Mouse (Mus musculus) CH12.LX (cell line): Measurements from ENCODE around the gene Gfod2. TPM values are rescaled to one million over a fixed set of nuclear protein-coding genes. Genes with fewer than 3 reads are reported as not detected.

ENCODE experiments used
- DNase-seq: peaks from one replicate; pipeline ENCODE4 v3.0.0-alpha.2; 2013; ENCODE audit errors: extremely low read depth
- H3K27ac ChIP-seq: 2 replicates; pipeline ENCODE4 v1.5.1; 2012; ENCODE audit warnings: low read depth, mild to moderate bottlenecking, control low read depth, moderate library complexity; ENCODE audit not compliant: insufficient read depth
- H3K27me3 ChIP-seq: replicated peaks from 2 replicates; pipeline ENCODE3; 2012; ENCODE audit warnings: inconsistent platforms
- H3K36me3 ChIP-seq, 2 experiments: replicated peaks in 1 of 2; 2 replicates each; pipeline versions ENCODE3 to v1.6.1; 2012; ENCODE audit warnings: inconsistent platforms in 1 of 2, low read length in 1 of 2, mild to moderate bottlenecking in 1 of 2, mixed read lengths in 1 of 2, moderate library complexity in 1 of 2; ENCODE audit not compliant: control insufficient read depth in 1 of 2, insufficient read depth in 1 of 2
- H3K4me1 ChIP-seq, 2 experiments: 2 replicates each; pipeline ENCODE4 v1.6.1; 2012; ENCODE audit warnings: inconsistent platforms in 1 of 2, moderate library complexity in 1 of 2; ENCODE audit not compliant: insufficient read depth in 2 of 2, control insufficient read depth in 1 of 2
- H3K4me2 ChIP-seq: 2 replicates; pipeline ENCODE4 v1.6.1; 2012; ENCODE audit warnings: low read depth, mild to moderate bottlenecking, control low read depth; ENCODE audit not compliant: poor library complexity, insufficient read depth, severe bottlenecking
- H3K4me3 ChIP-seq, 3 experiments: fragments of 150-350 bp in 1 of 3; sonication (generic) in 1 of 3; replicated peaks in 1 of 3; 2 replicates each; pipeline versions ENCODE3 to v1.5.1; 2011 to 2012; ENCODE audit warnings: low read depth in 2 of 3, low read length in 2 of 3, mild to moderate bottlenecking in 2 of 3, moderate library complexity in 2 of 3, control low read depth in 1 of 3, improper control_type of control experiment in 1 of 3, inconsistent platforms in 1 of 3, mixed read lengths in 1 of 3; ENCODE audit not compliant: poor library complexity in 1 of 3
- H3K79me2 ChIP-seq: replicated peaks from 2 replicates; pipeline ENCODE4 v1.6.1; 2012; ENCODE audit warnings: mild to moderate bottlenecking, moderate library complexity; ENCODE audit not compliant: control insufficient read depth, poor library complexity, insufficient read depth, severe bottlenecking; ENCODE audit errors: extremely low read depth
- H3K9ac ChIP-seq: 2 replicates; pipeline ENCODE4 v1.6.1; 2012; ENCODE audit warnings: low read depth, mild to moderate bottlenecking, control low read depth, moderate library complexity; ENCODE audit not compliant: insufficient read depth
- H3K9me3 ChIP-seq: replicated peaks from 2 replicates; pipeline ENCODE3; 2012; ENCODE audit warnings: low read length, inconsistent platforms, mixed read lengths
- BHLHE40 ChIP-seq: IDR thresholded peaks from 2 replicates; pipeline ENCODE4 v1.6.1; 2011; ENCODE audit warnings: mild to moderate bottlenecking, low read depth, low read length, improper control_type of control experiment
- CHD1 ChIP-seq: IDR thresholded peaks from 2 replicates; pipeline ENCODE4 v1.6.1; 2012; ENCODE audit warnings: low read depth, low read length, improper control_type of control experiment, inconsistent platforms
- CHD2 ChIP-seq: IDR thresholded peaks from 2 replicates; pipeline ENCODE4 v1.6.1; 2011; ENCODE audit warnings: low read length, improper control_type of control experiment
- CTCF ChIP-seq, 2 experiments: IDR thresholded peaks in 1 of 2; conservative IDR thresholded peaks in 1 of 2; 2 replicates each; pipeline ENCODE4 v1.5.1; 2011 to 2012; ENCODE audit warnings: low read depth in 2 of 2, low read length in 2 of 2, improper control_type of control experiment in 1 of 2, inconsistent platforms in 1 of 2, mild to moderate bottlenecking in 1 of 2, moderate library complexity in 1 of 2
- E2F4 ChIP-seq: IDR thresholded peaks from 2 replicates; pipeline ENCODE4 v1.6.1; 2011; ENCODE audit warnings: low read depth, low read length, improper control_type of control experiment; ENCODE audit not compliant: insufficient replicate concordance
- ELF1 ChIP-seq: IDR thresholded peaks from 2 replicates; pipeline ENCODE4 v1.6.1; 2014; ENCODE audit warnings: low read depth, mild to moderate bottlenecking, inconsistent platforms, low read length, improper control_type of control experiment
- EP300 ChIP-seq: IDR thresholded peaks from 2 replicates; pipeline ENCODE4 v1.6.1; 2011; ENCODE audit warnings: low read length, improper control_type of control experiment
- IRF4 ChIP-seq: IDR thresholded peaks from 2 replicates; pipeline ENCODE4 v1.6.1; 2014; ENCODE audit warnings: low read depth, mild to moderate bottlenecking, inconsistent platforms, low read length, improper control_type of control experiment
- JUN ChIP-seq: IDR thresholded peaks from 2 replicates; pipeline ENCODE4 v1.6.1; 2011; ENCODE audit warnings: low read depth, mild to moderate bottlenecking, low read length, improper control_type of control experiment, moderate library complexity; ENCODE audit not compliant: insufficient read depth
- JUND ChIP-seq: conservative IDR thresholded peaks from 2 replicates; pipeline ENCODE4 v1.6.1; 2011; ENCODE audit warnings: low read depth, low read length, improper control_type of control experiment
- KAT2A ChIP-seq: IDR thresholded peaks from 2 replicates; pipeline ENCODE4 v1.6.1; 2012; ENCODE audit warnings: low read length, improper control_type of control experiment, inconsistent platforms; ENCODE audit not compliant: insufficient replicate concordance
- MAX ChIP-seq: IDR thresholded peaks from 2 replicates; pipeline ENCODE4 v1.6.1; 2011; ENCODE audit warnings: low read length, improper control_type of control experiment
- MEF2A ChIP-seq: IDR thresholded peaks from 2 replicates; pipeline ENCODE4 v1.6.1; 2014; ENCODE audit warnings: low read depth, mild to moderate bottlenecking, inconsistent platforms, low read length, improper control_type of control experiment, borderline replicate concordance
- MYC ChIP-seq: IDR thresholded peaks from 2 replicates; pipeline ENCODE4 v1.6.1; 2011; ENCODE audit warnings: low read depth, mild to moderate bottlenecking, improper control_type of control experiment, low read length
- NRF1 ChIP-seq: IDR thresholded peaks from 2 replicates; pipeline ENCODE4 v1.6.1; 2014; ENCODE audit warnings: low read depth, mild to moderate bottlenecking, inconsistent platforms, low read length, improper control_type of control experiment, moderate library complexity
- PAX5 ChIP-seq: IDR thresholded peaks from 2 replicates; pipeline ENCODE4 v1.6.1; 2012; ENCODE audit warnings: low read length, inconsistent platforms, mixed read lengths
- POLR2A ChIP-seq: IDR thresholded peaks from 2 replicates; pipeline ENCODE4 v1.6.1; 2011; ENCODE audit warnings: low read depth, mild to moderate bottlenecking, improper control_type of control experiment, low read length
- POLR2AphosphoS2 ChIP-seq: IDR thresholded peaks from 2 replicates; pipeline ENCODE4 v1.6.1; 2011; ENCODE audit warnings: low read depth, low read length, improper control_type of control experiment
- RCOR1 ChIP-seq: conservative IDR thresholded peaks from 2 replicates; pipeline ENCODE4 v1.6.1; 2012; ENCODE audit warnings: low read depth, mild to moderate bottlenecking, inconsistent platforms, low read length, improper control_type of control experiment
- SIN3A ChIP-seq: IDR thresholded peaks from 2 replicates; pipeline ENCODE4 v1.6.1; 2012; ENCODE audit warnings: low read length, improper control_type of control experiment, inconsistent platforms
- SMC3 ChIP-seq: IDR thresholded peaks from 2 replicates; pipeline ENCODE4 v1.6.1; 2011; ENCODE audit warnings: low read depth, low read length, improper control_type of control experiment
- TCF12 ChIP-seq: IDR thresholded peaks from 2 replicates; pipeline ENCODE4 v1.6.1; 2014; ENCODE audit warnings: low read depth, mild to moderate bottlenecking, inconsistent platforms, low read length, improper control_type of control experiment
- UBTF ChIP-seq: IDR thresholded peaks from 2 replicates; pipeline ENCODE4 v1.6.1; 2012; ENCODE audit warnings: low read depth, mild to moderate bottlenecking, inconsistent platforms, low read length, improper control_type of control experiment, moderate library complexity
- USF2 ChIP-seq: conservative IDR thresholded peaks from 2 replicates; pipeline ENCODE4 v1.6.1; 2011; ENCODE audit warnings: low read depth, low read length, improper control_type of control experiment
- ZKSCAN1 ChIP-seq: IDR thresholded peaks from 2 replicates; pipeline ENCODE4 v1.6.1; 2012; ENCODE audit warnings: low read depth, inconsistent platforms, low read length, improper control_type of control experiment, borderline replicate concordance
- ZMIZ1 ChIP-seq: IDR thresholded peaks from 2 replicates; pipeline ENCODE4 v1.6.1; 2012; ENCODE audit warnings: low read depth, mild to moderate bottlenecking, inconsistent platforms, low read length, improper control_type of control experiment
- ZNF384 ChIP-seq: IDR thresholded peaks from 2 replicates; pipeline ENCODE4 v1.6.1; 2012; ENCODE audit warnings: low read depth, low read length, improper control_type of control experiment, inconsistent platforms
- dilution Hi-C: fragments of 300-500 bp; cut with MboI; formaldehyde crosslinking; loops from 2 replicates; pipeline ENCODE4 v1.14.3; 2020; ENCODE audit warnings: low sequenced_read_pairs; ENCODE audit not compliant: extremely low pct_unique_long_range_greater_than_20kb, extremely low pct_ligation_motif_present
- in situ Hi-C: fragments of 300-500 bp; cut with MboI; formaldehyde crosslinking; loops from 3 replicates; pipeline ENCODE4 v1.14.3; 2019; ENCODE audit warnings: low sequenced_read_pairs, low pct_ligation_motif_present, low pct_unique_long_range_greater_than_20kb, mixed read lengths
- polyA plus RNA-seq: library from polyadenylated mRNA; unstranded; fragments of >175 nt; gene quantifications from 2 replicates; pipeline ENCODE4 v1.2.1, GENCODE M21; 2012; ENCODE audit warnings: low read depth; ENCODE audit not compliant: insufficient read length
- total RNA-seq, 2 experiments: library from RNA; depleted of rRNA; stranded (reverse); fragments of 300-350 nt in 1 of 2; fragments of >200 nt in 1 of 2; gene quantifications; 2 replicates each; pipeline ENCODE4 v1.2.3; 2012 to 2014

Gene Gfod2
- total and polyA plus RNA-seq, 3 experiments, result 1.7 to 3.1 (median 3.1) TPM

- DNase-seq, result no peak
- Histone ChIP-seq H3K27me3 (no peaks in the 10 kb centered on the region), H3K79me2 (no peaks in the 10 kb centered on the region), H3K9me3 (no peaks in the 10 kb centered on the region)
- dilution Hi-C loops, result no loop called here
- TF ChIP-seq RCOR1 (no peak), KAT2A (no peak), SMC3 (no peak), ELF1 (no peak), SIN3A (no peak), MEF2A (no peak), JUND (no peak), POLR2AphosphoS2 (no peak), MYC (no peak), EP300 (no peak), CHD2 (no peak), POLR2A (no peak), PAX5 (no peak), E2F4 (no peak), JUN (no peak), ZKSCAN1 (no peak), CTCF (conservative IDR thresholded peaks at IDR 0.05 in 1 of 2, IDR thresholded peaks at IDR 0.05 in 1 of 2; ENCODE audit: low read depth in 2 of 2, low read length in 2 of 2) (no peak), UBTF (no peak)
- TF ChIP-seq, all 38 proteins: peak for 0
- H3K9ac ChIP-seq, result no peak overlapping the region
- peaks cover 0 to 19% of the 10 kb centered on the region in 2 experiments; a peak in 1 of 4 replicates for H3K4me1 ChIP-seq
- H3K4me2 ChIP-seq, result no peak overlapping the region
- peaks cover 4 to 69% of the 10 kb centered on the region in 2 experiments for H3K36me3 ChIP-seq
- no peak overlapping the region for H3K27ac ChIP-seq
- in situ Hi-C loops, result no loop called here
- no peak overlapping the region for H3K4me3 ChIP-seq
Observed at GRCm38 (mm10) chr8:105793331-105793730, 34.9 kb upstream of the Gfod2 start.

- dilution Hi-C loops, result no loop called here
- Histone ChIP-seq H3K79me2 (no peaks in the 10 kb centered on the region), H3K4me2 (no peak overlapping the region), H3K4me3 (no peak overlapping the region), H3K9me3 (no peaks in the 10 kb centered on the region), H3K27me3 (no peaks in the 10 kb centered on the region), H3K9ac (no peak overlapping the region), H3K27ac (no peak overlapping the region), H3K4me1 (peaks cover 0 to 16% of the 10 kb centered on the region in 2 experiments; a peak in 1 of 4 replicates), H3K36me3 (peaks cover 13 to 76% of the 10 kb centered on the region in 2 experiments)
- DNase-seq, result no peak
- in situ Hi-C loops, result no loop called here
- TF ChIP-seq USF2 (no peak), MEF2A (no peak), KAT2A (no peak), NRF1 (no peak), ZMIZ1 (no peak), RCOR1 (no peak), ZNF384 (no peak), JUND (no peak), POLR2AphosphoS2 (no peak), CTCF (conservative IDR thresholded peaks at IDR 0.05 in 1 of 2, IDR thresholded peaks at IDR 0.05 in 1 of 2; ENCODE audit: low read depth in 2 of 2, low read length in 2 of 2) (no peak), EP300 (no peak), CHD1 (no peak), ZKSCAN1 (no peak), MAX (no peak), JUN (no peak), TCF12 (no peak), BHLHE40 (no peak), IRF4 (no peak)
Observed at GRCm38 (mm10) chr8:105789626-105790025, 31.2 kb upstream of the Gfod2 start.
